Mouse (Mus musculus): ENCODE measurements at regions not wholly inside any gene's neighbourhood (a gene's known extent, or its start where the extent isn't known, plus 50 kb on each side); places are given as distances from the start of the nearest gene placed in this dataset.

DNA sequence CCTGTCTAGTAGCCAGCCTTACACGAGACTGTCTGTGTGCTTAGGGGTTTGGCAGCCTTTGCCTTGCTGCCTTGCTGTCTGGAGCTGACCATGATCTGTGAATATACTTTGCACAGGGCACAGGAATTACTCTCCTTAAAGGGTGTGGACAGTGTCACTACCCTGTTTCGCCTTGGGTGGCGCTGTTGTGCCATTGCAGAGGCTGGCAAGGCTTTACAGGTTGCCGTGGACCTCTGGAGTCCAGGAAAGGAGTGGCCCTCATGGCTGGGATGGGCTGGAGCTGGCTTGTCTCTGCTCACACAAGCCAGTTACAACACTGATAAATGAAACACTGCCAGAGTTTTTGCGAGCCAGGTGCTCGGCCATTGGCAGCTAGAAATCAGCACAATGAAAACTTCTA, 110.1 kb upstream of the Agap1 start:
- H3K4me3 ChIP-seq, result no peak overlapping the region
- H3K9me3 ChIP-seq, result no peaks in the 10 kb centered on the region
- no peak overlapping the region for H3K27ac ChIP-seq
- no peaks in the 10 kb centered on the region for H3K27me3 ChIP-seq (ENCODE audit: insufficient read depth, poor library complexity, severe bottlenecking)
- H3K36me3 ChIP-seq, result no peaks in the 10 kb centered on the region
- peak; percentile 52 for DNase-seq (ENCODE audit: low spot score)
- peaks cover 10% of the 10 kb centered on the region for H3K4me1 ChIP-seq (replicated peaks)
- WGBS, result 42% methylated on average over 6 of the region's 6 CpGs

DNA sequence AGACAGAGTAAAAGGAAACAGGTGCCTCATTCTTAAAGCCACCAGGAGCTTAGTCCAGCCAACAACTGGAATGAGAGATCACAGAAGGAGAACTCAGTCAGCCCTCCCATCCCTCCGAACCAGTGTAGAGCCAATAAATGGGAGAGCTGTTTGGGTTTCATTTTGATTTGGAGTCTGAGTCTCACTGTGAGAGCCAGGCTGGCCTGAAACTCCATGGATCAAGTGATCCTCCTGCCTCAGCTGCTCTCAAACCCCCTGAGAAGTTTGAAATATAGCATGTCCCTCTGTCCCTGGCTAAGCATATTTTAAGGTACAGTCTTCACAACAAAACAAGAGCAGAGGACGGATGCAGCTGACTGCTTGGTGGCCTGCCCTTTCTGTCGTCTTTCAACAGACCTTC, 107.3 kb upstream of the Agap1 start:
- no peaks in the 10 kb centered on the region for H3K9me3 ChIP-seq
- no peaks in the 10 kb centered on the region for H3K36me3 ChIP-seq
- H3K4me3 ChIP-seq, result no peak overlapping the region
- WGBS, result 55% methylated on average over 3 of the region's 3 CpGs
- H3K27ac ChIP-seq, result no peak overlapping the region
- H3K27me3 ChIP-seq (ENCODE audit: insufficient read depth, poor library complexity, severe bottlenecking), result no peaks in the 10 kb centered on the region
- DNase-seq (ENCODE audit: low spot score), result no peak
- H3K4me1 ChIP-seq (replicated peaks), result no peaks in the 10 kb centered on the region

DNA sequence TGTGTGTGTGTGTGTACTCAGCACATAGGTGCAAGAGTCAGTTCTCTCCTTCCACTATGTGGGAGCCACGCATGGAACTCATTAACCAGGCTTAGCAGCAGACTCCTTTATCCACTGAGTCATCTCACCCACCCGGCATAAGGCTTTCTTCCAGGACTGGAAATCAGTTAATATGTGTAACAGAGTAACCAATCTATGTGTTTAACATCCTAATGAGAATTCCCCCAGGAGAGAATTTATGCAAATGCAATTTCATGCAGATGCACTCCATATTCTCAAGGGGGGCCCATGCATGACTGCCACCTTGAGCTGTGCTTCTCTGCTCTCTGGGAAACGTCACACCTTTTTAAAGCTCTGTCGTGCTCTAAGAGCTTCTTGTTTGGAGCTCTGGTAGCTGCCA, 101.7 kb upstream of the Agap1 start:
- H3K27ac ChIP-seq, result no peak overlapping the region
- peaks cover 8% of the 10 kb centered on the region for H3K9me3 ChIP-seq
- 66% methylated on average over 4 of the region's 4 CpGs for WGBS
- DNase-seq (ENCODE audit: low spot score), result no peak
- no peak overlapping the region for H3K4me3 ChIP-seq
- H3K4me1 ChIP-seq (replicated peaks), result 0 out of 2 replicates have a peak, but pooled peaks cover 2% of the 10 kb centered on the region
- H3K27me3 ChIP-seq (ENCODE audit: insufficient read depth, poor library complexity, severe bottlenecking), result no peaks in the 10 kb centered on the region
- H3K36me3 ChIP-seq, result no peaks in the 10 kb centered on the region

DNA sequence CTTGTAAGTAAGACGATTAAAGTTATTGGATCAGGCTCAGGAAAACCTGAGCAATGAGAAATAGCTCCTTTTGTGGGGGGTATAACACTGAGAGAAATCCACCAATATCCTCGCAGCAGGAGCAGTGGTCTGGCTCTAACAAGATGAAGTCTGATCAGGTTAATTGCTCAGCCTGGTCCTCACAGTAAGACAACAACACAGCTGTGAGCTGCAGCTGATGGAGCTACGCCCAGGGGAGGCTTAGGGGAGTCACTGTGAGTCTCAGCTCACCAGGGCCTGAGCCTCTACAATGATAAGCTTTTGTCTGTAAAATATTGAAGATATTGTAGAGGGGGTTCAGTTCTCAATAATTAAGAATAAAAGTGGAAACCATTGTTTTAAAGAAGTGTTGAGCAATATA, 95.3 kb upstream of the Agap1 start:
- no peak overlapping the region for H3K4me3 ChIP-seq
- H3K27me3 ChIP-seq (ENCODE audit: insufficient read depth, poor library complexity, severe bottlenecking), result no peaks in the 10 kb centered on the region
- WGBS, result 67% methylated on average over 3 of the region's 3 CpGs
- no peak overlapping the region for H3K27ac ChIP-seq
- H3K4me1 ChIP-seq (replicated peaks), result 0 out of 2 replicates have a peak, but pooled peaks cover 2% of the 10 kb centered on the region
- H3K36me3 ChIP-seq, result no peaks in the 10 kb centered on the region
- no peak for DNase-seq (ENCODE audit: low spot score)
- peaks cover 8% of the 10 kb centered on the region for H3K9me3 ChIP-seq

DNA sequence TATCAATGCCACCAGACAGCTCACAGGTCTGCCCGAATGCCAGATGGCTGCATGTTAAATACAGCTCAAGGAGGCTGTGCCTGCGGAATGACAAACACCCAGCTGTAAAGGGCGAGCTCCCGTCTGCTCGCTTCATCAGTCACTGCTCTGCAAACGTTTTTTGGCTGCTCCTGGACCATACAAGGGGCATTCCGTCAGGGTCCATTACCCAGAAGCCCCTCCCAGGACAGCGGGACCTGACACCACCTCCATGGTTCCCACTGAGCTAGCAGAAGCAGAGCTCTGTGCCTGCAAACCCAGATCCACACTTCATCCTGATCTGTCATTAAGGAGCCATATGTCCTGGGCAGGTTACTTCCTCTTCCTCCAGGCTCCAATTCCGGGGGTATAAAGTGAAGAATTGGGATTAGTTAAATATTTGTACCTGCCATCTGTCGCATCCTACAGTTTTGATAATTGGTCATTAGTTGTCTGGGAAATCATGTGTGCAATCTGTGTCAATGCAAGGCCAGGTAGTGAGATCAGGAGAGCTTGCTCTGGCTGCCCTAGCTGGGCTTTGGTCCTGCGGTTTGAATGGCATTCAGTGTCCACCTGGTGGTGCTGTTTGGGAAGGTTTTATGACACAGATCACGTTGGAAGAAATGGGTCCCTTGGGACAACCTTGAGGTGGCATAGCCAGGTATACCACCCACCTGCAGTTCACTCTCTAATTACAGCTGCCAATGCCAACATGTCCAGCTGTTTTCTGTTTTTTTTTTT, 89.9 kb upstream of the Agap1 start:
- Histone ChIP-seq H3K27me3 (ENCODE audit: insufficient read depth, poor library complexity, severe bottlenecking) (no peaks in the 10 kb centered on the region), H3K9me3 (no peaks in the 10 kb centered on the region), H3K27ac (no peak overlapping the region), H3K4me3 (no peak overlapping the region), H3K36me3 (no peaks in the 10 kb centered on the region), H3K4me1 (replicated peaks) (no peaks in the 10 kb centered on the region)
- 59% methylated on average over 12 of the region's 12 CpGs for WGBS
- DNase-seq (ENCODE audit: low spot score), result peak; percentile 5

DNA sequence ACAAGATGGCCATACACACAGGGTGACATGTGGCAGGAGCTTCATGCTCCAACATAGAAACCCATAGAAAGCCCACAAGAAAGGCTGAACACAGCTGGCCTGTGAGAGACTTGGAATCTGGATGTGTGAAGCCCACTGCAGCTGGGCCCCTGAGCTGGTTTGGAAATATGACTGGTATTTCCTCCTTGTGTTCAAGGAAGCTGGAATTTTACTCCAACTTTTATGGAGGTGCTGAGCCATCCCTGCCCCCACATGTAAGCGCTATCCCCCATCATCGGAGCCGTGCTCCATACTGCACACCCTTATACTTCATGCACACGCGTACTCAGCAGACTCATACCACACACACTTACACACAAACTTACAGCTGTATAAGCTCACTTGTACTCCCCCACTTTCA, 87.7 kb upstream of the Agap1 start:
- Histone ChIP-seq H3K27ac (no peak overlapping the region; the same call in 1 of the 2 replicates), H3K4me1 (replicated peaks) (no peaks in the 10 kb centered on the region), H3K36me3 (no peaks in the 10 kb centered on the region), H3K27me3 (ENCODE audit: insufficient read depth, poor library complexity, severe bottlenecking) (no peaks in the 10 kb centered on the region), H3K4me3 (no peak overlapping the region), H3K9me3 (no peaks in the 10 kb centered on the region)
- DNase-seq (ENCODE audit: low spot score), result no peak
- WGBS, result 89% methylated on average over 5 of the region's 5 CpGs

DNA sequence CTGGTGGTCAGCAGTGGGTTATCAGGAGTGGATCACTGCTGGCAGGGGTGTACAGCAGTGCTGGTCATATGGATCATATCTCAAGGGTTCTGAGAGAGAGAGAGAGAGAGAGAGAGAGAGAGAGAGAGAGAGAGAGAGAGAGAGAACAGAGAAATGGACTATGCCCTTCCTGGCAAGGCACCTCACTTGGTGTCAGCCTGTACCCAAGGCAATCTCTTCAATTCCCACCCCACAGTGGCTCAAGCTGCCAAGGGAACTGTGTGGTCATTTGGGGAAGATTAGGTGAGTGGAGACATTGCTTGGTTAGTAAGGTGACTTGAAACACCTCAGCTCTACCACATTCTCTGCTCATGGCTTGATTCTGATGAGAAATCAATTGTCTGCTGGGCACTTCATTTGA, 80.8 kb upstream of the Agap1 start:
- H3K4me1 ChIP-seq (replicated peaks), result no peaks in the 10 kb centered on the region
- DNase-seq (ENCODE audit: low spot score), result no peak
- H3K27ac ChIP-seq, result no peak overlapping the region
- H3K27me3 ChIP-seq (ENCODE audit: insufficient read depth, poor library complexity, severe bottlenecking), result no peaks in the 10 kb centered on the region
- H3K9me3 ChIP-seq, result no peaks in the 10 kb centered on the region
- no peak overlapping the region for H3K4me3 ChIP-seq
- H3K36me3 ChIP-seq, result no peaks in the 10 kb centered on the region

DNA sequence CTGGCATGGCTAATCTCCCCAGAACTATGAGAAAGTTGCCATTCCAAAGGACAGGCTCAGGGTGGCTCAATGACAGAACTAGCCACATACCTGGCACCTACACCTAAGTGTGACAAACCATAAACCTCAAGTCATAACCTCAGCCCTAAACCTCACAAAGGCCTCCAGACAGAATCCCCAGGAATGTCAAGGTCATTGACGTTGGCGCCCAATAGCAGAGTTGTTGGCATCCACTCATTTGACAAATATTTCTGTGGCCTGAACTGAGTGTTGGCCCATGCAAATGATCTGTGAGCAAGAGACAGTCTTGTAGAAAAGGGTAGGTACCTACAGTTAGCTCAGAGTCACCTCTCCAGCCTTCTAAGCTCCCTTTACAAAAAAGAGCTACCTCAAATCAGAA, 80.3 kb upstream of the Agap1 start:
- Histone ChIP-seq H3K27me3 (ENCODE audit: insufficient read depth, poor library complexity, severe bottlenecking) (no peaks in the 10 kb centered on the region), H3K27ac (no peak overlapping the region), H3K4me3 (no peak overlapping the region), H3K4me1 (replicated peaks) (no peaks in the 10 kb centered on the region), H3K36me3 (no peaks in the 10 kb centered on the region), H3K9me3 (no peaks in the 10 kb centered on the region)
- DNase-seq (ENCODE audit: low spot score), result no peak
- WGBS, result 97% methylated on average over 2 of the region's 2 CpGs

DNA sequence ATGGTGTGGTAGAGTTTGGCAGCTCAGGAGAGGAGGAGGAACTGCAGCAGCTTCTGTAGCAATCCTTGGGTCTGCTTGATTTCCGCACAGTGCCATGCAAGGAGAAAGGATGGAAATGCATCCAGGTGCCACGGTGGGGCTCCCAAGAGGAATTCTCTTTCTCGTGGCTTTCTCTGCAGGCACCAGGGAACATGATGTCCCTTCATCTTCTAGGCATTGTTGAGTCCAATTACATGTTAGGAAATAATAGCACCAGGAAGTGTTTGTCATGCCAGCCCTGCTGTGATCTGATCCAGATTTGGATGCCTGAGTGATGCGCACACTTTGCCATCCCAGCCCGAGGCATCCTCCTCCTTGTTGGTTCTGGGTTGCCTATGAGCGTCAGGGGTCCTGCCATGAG, 72.6 kb upstream of the Agap1 start:
- 83% methylated on average over 6 of the region's 6 CpGs for WGBS
- Histone ChIP-seq H3K27me3 (ENCODE audit: insufficient read depth, poor library complexity, severe bottlenecking) (peaks cover 5% of the 10 kb centered on the region; the same call in 1 of the 2 replicates), H3K4me3 (no peak overlapping the region), H3K27ac (no peak overlapping the region), H3K9me3 (no peaks in the 10 kb centered on the region), H3K4me1 (replicated peaks) (no peaks in the 10 kb centered on the region), H3K36me3 (no peaks in the 10 kb centered on the region)
- no peak for DNase-seq (ENCODE audit: low spot score)

DNA sequence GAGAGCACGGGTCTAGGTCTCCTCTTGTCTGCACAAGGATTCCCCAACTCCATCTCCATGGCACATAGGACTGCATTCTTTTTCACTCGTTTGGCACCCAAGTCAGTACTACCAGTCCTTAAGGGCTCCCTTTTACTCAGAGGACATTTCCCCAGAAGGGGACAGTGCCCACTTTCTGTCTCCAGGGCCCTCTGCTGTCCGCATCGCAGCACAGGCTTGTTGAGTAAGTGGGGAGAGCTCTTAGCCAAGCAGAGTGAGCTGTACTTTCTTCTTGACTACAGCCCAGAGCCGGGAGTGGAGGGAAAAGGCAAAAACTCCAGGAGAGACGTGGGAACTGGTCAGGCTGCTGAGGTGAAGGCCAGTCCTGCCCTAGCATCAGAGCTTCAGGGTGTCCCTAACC, 69.5 kb upstream of the Agap1 start:
- H3K36me3 ChIP-seq, result no peaks in the 10 kb centered on the region
- H3K9me3 ChIP-seq, result no peaks in the 10 kb centered on the region
- 73% methylated on average over 6 of the region's 6 CpGs for WGBS
- H3K27me3 ChIP-seq (ENCODE audit: insufficient read depth, poor library complexity, severe bottlenecking), result peaks cover 21% of the 10 kb centered on the region
- no peak overlapping the region for H3K4me3 ChIP-seq
- H3K4me1 ChIP-seq (replicated peaks), result no peaks in the 10 kb centered on the region
- no peak overlapping the region for H3K27ac ChIP-seq
- no peak for DNase-seq (ENCODE audit: low spot score)

DNA sequence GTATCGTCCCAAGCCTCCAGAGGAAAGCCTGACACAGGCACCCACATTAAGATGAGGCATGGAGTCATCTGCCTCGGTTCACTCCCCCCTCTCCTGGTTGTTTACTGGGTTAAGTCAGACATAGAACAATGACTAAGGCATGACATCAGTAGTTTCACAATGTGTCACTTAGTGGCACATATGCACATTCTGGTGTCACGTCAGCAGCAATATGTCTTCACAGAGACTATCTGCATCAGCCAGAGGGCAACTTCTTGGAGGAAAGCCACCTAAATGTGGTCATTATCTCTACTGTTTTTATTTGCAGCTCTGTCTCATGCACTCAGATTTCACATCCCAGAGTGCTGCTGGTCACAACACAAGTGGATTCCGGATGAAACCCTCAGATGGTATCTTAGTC, 61.9 kb upstream of the Agap1 start:
- 83% methylated on average over 4 of the region's 4 CpGs for WGBS
- H3K9me3 ChIP-seq, result no peaks in the 10 kb centered on the region
- no peak for DNase-seq (ENCODE audit: low spot score)
- peaks cover 54% of the 10 kb centered on the region for H3K27me3 ChIP-seq (ENCODE audit: insufficient read depth, poor library complexity, severe bottlenecking)
- no peaks in the 10 kb centered on the region for H3K36me3 ChIP-seq
- H3K4me3 ChIP-seq, result no peak overlapping the region
- H3K27ac ChIP-seq, result no peak overlapping the region
- 0 out of 2 replicates have a peak, but pooled peaks cover 3% of the 10 kb centered on the region for H3K4me1 ChIP-seq (replicated peaks)

DNA sequence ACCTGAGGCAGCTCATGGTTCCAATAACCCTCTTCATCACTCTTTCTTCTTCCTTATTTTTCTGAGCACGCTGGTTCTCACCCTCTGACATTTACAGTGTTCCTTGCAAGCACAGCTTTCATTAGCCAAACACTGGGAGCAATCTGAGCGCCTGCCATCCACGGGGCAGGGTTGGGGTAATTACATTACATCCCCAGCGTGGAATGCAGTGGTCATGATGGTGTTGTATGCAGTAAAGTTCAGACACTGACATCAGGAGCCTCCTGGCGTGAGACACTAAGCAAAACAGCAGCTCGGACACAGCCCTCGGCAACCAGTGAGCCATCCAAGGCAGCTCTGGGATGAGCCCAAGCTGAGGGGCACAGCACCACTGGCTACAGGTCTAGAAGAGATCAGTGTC, 60.1 kb upstream of the Agap1 start:
- DNase-seq (ENCODE audit: low spot score), result no peak
- H3K27me3 ChIP-seq (ENCODE audit: insufficient read depth, poor library complexity, severe bottlenecking), result peaks cover 60% of the 10 kb centered on the region
- no peaks in the 10 kb centered on the region for H3K36me3 ChIP-seq
- no peak overlapping the region for H3K4me3 ChIP-seq
- H3K4me1 ChIP-seq (replicated peaks), result 0 out of 2 replicates have a peak, but pooled peaks cover 3% of the 10 kb centered on the region
- H3K27ac ChIP-seq, result no peak overlapping the region
- H3K9me3 ChIP-seq, result no peaks in the 10 kb centered on the region
- WGBS, result 61% methylated on average over 7 of the region's 7 CpGs

DNA sequence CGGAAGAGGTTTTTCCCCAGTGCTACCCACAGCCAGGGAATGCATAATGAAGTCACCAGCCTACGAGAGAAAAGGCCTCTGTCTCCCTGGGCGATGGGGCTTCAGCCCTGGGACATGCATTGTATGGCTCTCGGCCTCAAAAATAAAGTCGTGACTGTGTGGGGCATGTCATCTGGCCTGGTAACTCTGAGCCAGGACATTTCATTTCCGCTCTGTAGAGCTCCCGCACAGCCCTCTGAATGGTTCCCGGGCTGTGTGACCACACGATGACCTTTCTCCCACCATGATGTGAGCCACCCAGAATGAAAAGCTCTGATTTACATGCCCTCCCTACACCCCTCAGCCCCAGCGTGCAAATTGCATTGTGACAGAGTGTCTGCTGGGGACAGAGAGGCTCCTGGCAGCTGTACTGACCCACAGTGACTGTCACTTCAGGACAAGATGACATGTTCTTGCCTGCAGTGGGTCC, 53.8 kb upstream of the Agap1 start:
- H3K4me1 ChIP-seq (replicated peaks), result peaks cover 24% of the 10 kb centered on the region
- peak; percentile 81 for DNase-seq (ENCODE audit: low spot score)
- H3K36me3 ChIP-seq, result no peaks in the 10 kb centered on the region
- 23% methylated on average over 10 of the region's 10 CpGs for WGBS
- 0 out of 2 replicates have a peak, but pooled peaks cover 3% of the 10 kb centered on the region for H3K9me3 ChIP-seq
- peaks cover 73% of the 10 kb centered on the region for H3K27me3 ChIP-seq (ENCODE audit: insufficient read depth, poor library complexity, severe bottlenecking)
- peak overlapping the region; percentile 9; the same call in 1 of the 2 replicates for H3K27ac ChIP-seq
- 0 out of 2 replicates have a peak overlapping the region, but pooled peaks have one; percentile 9 for H3K4me3 ChIP-seq
